Mouse (Mus musculus): ENCODE results near the gene Hdac9. TPM values are rescaled to one million over a fixed set of nuclear protein-coding genes. Genes with fewer than 3 reads are reported as not detected.
"Not testable (repeated sequence)": the region's sequence is repeated elsewhere in the genome, so short reads cannot be mapped to it uniquely, and the experiment has no call there.

Gene Hdac9
- total RNA-seq, 2 experiments from 2014 or later: 9.7 to 10.4 TPM

GRCm38 (mm10) chr12:34142743-34143142 lies 774.2 kb downstream of the Hdac9 start:
- no peak for DNase-seq (ENCODE audit: low spot score)

- no peak for DNase-seq (ENCODE audit: low spot score)
Measured at GRCm38 (mm10) chr12:34113336-34113735, 803.6 kb downstream of the Hdac9 start.

GRCm38 (mm10) chr12:34092953-34093352 lies 823.9 kb downstream of the Hdac9 start:
- no peak for DNase-seq (ENCODE audit: low spot score)

GRCm38 (mm10) chr12:34091851-34092250 lies 825.0 kb downstream of the Hdac9 start:
- no peak for DNase-seq (ENCODE audit: low spot score)

- no peak for DNase-seq (ENCODE audit: low spot score)
Measured at GRCm38 (mm10) chr12:34087292-34087942, 829.5 kb downstream of the Hdac9 start.

- DNase-seq (ENCODE audit: low spot score): no peak
Measured at GRCm38 (mm10) chr12:34076981-34077380, 839.9 kb downstream of the Hdac9 start.

GRCm38 (mm10) chr12:34075805-34076509 lies 840.9 kb downstream of the Hdac9 start:
- peak; percentile 21 for DNase-seq (ENCODE audit: low spot score)

- no peak for DNase-seq (ENCODE audit: low spot score)
Measured at GRCm38 (mm10) chr12:34052508-34052907, 864.4 kb downstream of the Hdac9 start.

GRCm38 (mm10) chr12:34052036-34052435 lies 864.9 kb downstream of the Hdac9 start:
- no peak for DNase-seq (ENCODE audit: low spot score)

- DNase-seq (ENCODE audit: low spot score): no peak
Measured at GRCm38 (mm10) chr12:34051112-34051511, 865.8 kb downstream of the Hdac9 start.

- DNase-seq (ENCODE audit: low spot score): no peak
Measured at GRCm38 (mm10) chr12:34040949-34041348, 875.9 kb downstream of the Hdac9 start.

GRCm38 (mm10) chr12:34040061-34040460 lies 876.8 kb downstream of the Hdac9 start:
- no peak for DNase-seq (ENCODE audit: low spot score)

GRCm38 (mm10) chr12:34009796-34010195 lies 907.1 kb downstream of the Hdac9 start:
- DNase-seq (ENCODE audit: low spot score): not testable (repeated sequence)

Other genes with a start within 250 kb of the Hdac9 start
- gene Prps1l1, start 67.7 kb upstream of the Hdac9 start, total RNA-seq (2021): not detected
- 10 to 100 TPM; 54.3 to 56.0 TPM for gene Snx13, start 130.1 kb upstream of the Hdac9 start, total RNA-seq (2021)

All from gastrocnemius, adult 18-20 months (tissue).